Mouse (Mus musculus) erythroblast, adult 5-6 weeks (primary cell): Measurements from ENCODE around the gene Iqcf1. TPM values are rescaled to one million over a fixed set of nuclear protein-coding genes. Genes with fewer than 3 reads are reported as not detected.

ENCODE experiments used
- ATAC-seq: replicated peaks from 2 replicates; pipeline ENCODE4 v1.8.0; 2016; ENCODE audit warnings: moderate number of reproducible peaks, mild to moderate bottlenecking, moderate TSS enrichment, inconsistent platforms; ENCODE audit not compliant: poor library complexity, low FRiP score, severe bottlenecking
- total RNA-seq, 2 experiments: library from RNA; stranded (forward) in 1 of 2; stranded (reverse) in 1 of 2; fragments of 150-400 nt in 1 of 2; fragments of 200-764, 138-1000 nt in 1 of 2; gene quantifications; 2 replicates each; pipeline versions ENCODE4 v1.2.3 to v1.2.4; 2015 to 2017; ENCODE audit warnings: low replicate concordance in 2 of 2

Gene Iqcf1
- total RNA-seq (2015; ENCODE audit: low replicate concordance) (not detected in 2 replicates), total RNA-seq (2017; ENCODE audit: low replicate concordance) (not detected in 2 replicates)

GRCm38 (mm10) chr9:106499667-106500066, at the start of gene Iqcf1:
Iqcf1 (plus strand) TSS chr9:106499967.
- ATAC-seq = no peak

- ATAC-seq = no peak
These were observed 49.1 kb upstream of the Iqcf1 start for GRCm38 (mm10) chr9:106450661-106451060.

- no peak for ATAC-seq
These were observed 48.5 kb upstream of the Iqcf1 start for GRCm38 (mm10) chr9:106451298-106451697.

GRCm38 (mm10) chr9:106451899-106452298, 47.9 kb upstream of the Iqcf1 start:
- no peak for ATAC-seq

GRCm38 (mm10) chr9:106452351-106452750, 47.4 kb upstream of the Iqcf1 start:
- ATAC-seq = no peak

GRCm38 (mm10) chr9:106452821-106453220, 46.9 kb upstream of the Iqcf1 start:
- no peak for ATAC-seq

GRCm38 (mm10) chr9:106453271-106454070, 46.3 kb upstream of the Iqcf1 start, which contains the start of gene Pcbp4:
Pcbp4 (plus strand) TSS chr9:106453291.
- ATAC-seq = no peak

- no peak for ATAC-seq
These were observed 45.6 kb upstream of the Iqcf1 start for GRCm38 (mm10) chr9:106454071-106454761.

GRCm38 (mm10) chr9:106454888-106455681, 44.7 kb upstream of the Iqcf1 start:
- no peak for ATAC-seq

- ATAC-seq = no peak
These were observed 43.2 kb upstream of the Iqcf1 start for GRCm38 (mm10) chr9:106456325-106457162.

GRCm38 (mm10) chr9:106457163-106457559, 42.6 kb upstream of the Iqcf1 start:
- ATAC-seq = no peak

GRCm38 (mm10) chr9:106457920-106458319, 41.8 kb upstream of the Iqcf1 start:
- ATAC-seq = no peak

- no peak for ATAC-seq
These were observed 39.8 kb upstream of the Iqcf1 start for GRCm38 (mm10) chr9:106459946-106460345.

GRCm38 (mm10) chr9:106460401-106461025, 39.3 kb upstream of the Iqcf1 start:
- no peak for ATAC-seq

- no peak for ATAC-seq
These were observed 38.7 kb upstream of the Iqcf1 start for GRCm38 (mm10) chr9:106461026-106461415.

GRCm38 (mm10) chr9:106461641-106462429, 37.9 kb upstream of the Iqcf1 start:
- ATAC-seq = no peak

- ATAC-seq = no peak
These were observed 37.4 kb upstream of the Iqcf1 start for GRCm38 (mm10) chr9:106462430-106462800.
